Mouse (Mus musculus): Measurements from ENCODE around the gene Nbeal1. TPM values are rescaled to one million over a fixed set of nuclear protein-coding genes. Genes with fewer than 3 reads are reported as not detected.
A peak's percentile ranks its signal among the peaks of the same experiment; 100 is the strongest.
"Not testable (repeated sequence)": the region's sequence is repeated elsewhere in the genome, so short reads cannot be mapped to it uniquely, and the experiment has no call there.

Gene Nbeal1
- polyA plus RNA-seq, 1 experiment from 2014 or later, result 12.3 TPM

GRCm38 (mm10) chr1:60170251-60170650 lies 10.1 kb upstream of the Nbeal1 start:
- no peak overlapping the region for H3K4me2 ChIP-seq (ENCODE audit: low read length)
- no peak for ATAC-seq (ENCODE audit: insufficient number of reproducible peaks, insufficient read depth, low FRiP score, low read depth)
- no peaks in the 10 kb centered on the region for H3K9me3 ChIP-seq (ENCODE audit: control insufficient read depth, low read length)
- no peak overlapping the region for H3K4me3 ChIP-seq (ENCODE audit: control insufficient read depth in 1 of 2, insufficient read depth in 1 of 2, low read depth in 1 of 2, low read length in 2 of 2)
- H3K27ac ChIP-seq (replicated peaks in 1 of 2; ENCODE audit: control insufficient read depth in 1 of 2, insufficient read depth in 1 of 2, low read depth in 2 of 2, low read length in 2 of 2), result no peak overlapping the region
- peaks cover 0 to 6% of the 10 kb centered on the region in 2 experiments; a peak in 1 of 4 replicates for H3K4me1 ChIP-seq (ENCODE audit: control insufficient read depth in 2 of 2, insufficient read depth in 2 of 2, low read length in 2 of 2)
- 74% methylated on average over 2 of the region's 2 CpGs for WGBS
- H3K27me3 ChIP-seq (ENCODE audit: control insufficient read depth, insufficient read depth, low read length), result no peaks in the 10 kb centered on the region
- no peaks in the 10 kb centered on the region for H3K36me3 ChIP-seq (ENCODE audit: control insufficient read depth, insufficient read depth, low read length)
- H3K9ac ChIP-seq (ENCODE audit: low read length), result no peak overlapping the region

GRCm38 (mm10) chr1:60173119-60173518 lies 7.3 kb upstream of the Nbeal1 start:
- Histone ChIP-seq H3K4me3 (ENCODE audit: control insufficient read depth in 1 of 2, insufficient read depth in 1 of 2, low read depth in 1 of 2, low read length in 2 of 2) (no peak overlapping the region), H3K27ac (replicated peaks in 1 of 2; ENCODE audit: control insufficient read depth in 1 of 2, insufficient read depth in 1 of 2, low read depth in 2 of 2, low read length in 2 of 2) (no peak overlapping the region), H3K9me3 (ENCODE audit: control insufficient read depth, low read length) (no peaks in the 10 kb centered on the region), H3K4me1 (ENCODE audit: control insufficient read depth in 2 of 2, insufficient read depth in 2 of 2, low read length in 2 of 2) (peaks cover 0 to 6% of the 10 kb centered on the region in 2 experiments; a peak in 1 of 4 replicates), H3K27me3 (ENCODE audit: control insufficient read depth, insufficient read depth, low read length) (no peaks in the 10 kb centered on the region), H3K9ac (ENCODE audit: low read length) (no peak overlapping the region), H3K36me3 (ENCODE audit: control insufficient read depth, insufficient read depth, low read length) (no peaks in the 10 kb centered on the region), H3K4me2 (ENCODE audit: low read length) (no peak overlapping the region)
- no peak for ATAC-seq (ENCODE audit: insufficient number of reproducible peaks, insufficient read depth, low FRiP score, low read depth)
- 82% methylated on average over 3 of the region's 3 CpGs for WGBS

GRCm38 (mm10) chr1:60177814-60178213 lies 2.6 kb upstream of the Nbeal1 start:
- ATAC-seq (ENCODE audit: insufficient number of reproducible peaks, insufficient read depth, low FRiP score, low read depth); H3K4me2 ChIP-seq (ENCODE audit: low read length); H3K9me3 ChIP-seq (ENCODE audit: control insufficient read depth, low read length); H3K4me1 ChIP-seq (ENCODE audit: control insufficient read depth in 2 of 2, insufficient read depth in 2 of 2, low read length in 2 of 2); H3K27me3 ChIP-seq (ENCODE audit: control insufficient read depth, insufficient read depth, low read length); H3K27ac ChIP-seq (replicated peaks in 1 of 2; ENCODE audit: control insufficient read depth in 1 of 2, insufficient read depth in 1 of 2, low read depth in 2 of 2, low read length in 2 of 2); H3K36me3 ChIP-seq (ENCODE audit: control insufficient read depth, insufficient read depth, low read length); H3K9ac ChIP-seq (ENCODE audit: low read length); H3K4me3 ChIP-seq (ENCODE audit: control insufficient read depth in 1 of 2, insufficient read depth in 1 of 2, low read depth in 1 of 2, low read length in 2 of 2): not testable (repeated sequence)
- WGBS, result 70% methylated on average over 1 of the region's 1 CpGs

GRCm38 (mm10) chr1:60179376-60179775 lies 1.0 kb upstream of the Nbeal1 start:
- H3K36me3 ChIP-seq (ENCODE audit: control insufficient read depth, insufficient read depth, low read length), result no peaks in the 10 kb centered on the region
- peak overlapping the region; percentile 70 for H3K4me2 ChIP-seq (ENCODE audit: low read length)
- WGBS, result 43% methylated on average over 4 of the region's 4 CpGs
- no peak for ATAC-seq (ENCODE audit: insufficient number of reproducible peaks, insufficient read depth, low FRiP score, low read depth)
- H3K9me3 ChIP-seq (ENCODE audit: control insufficient read depth, low read length), result no peaks in the 10 kb centered on the region
- H3K27me3 ChIP-seq (ENCODE audit: control insufficient read depth, insufficient read depth, low read length), result no peaks in the 10 kb centered on the region
- peak overlapping the region; percentile 94 for H3K9ac ChIP-seq (ENCODE audit: low read length)
- peak overlapping the region in 1 of 2 experiments; percentile 20; a peak in 2 of 4 replicates for H3K27ac ChIP-seq (replicated peaks in 1 of 2; ENCODE audit: control insufficient read depth in 1 of 2, insufficient read depth in 1 of 2, low read depth in 2 of 2, low read length in 2 of 2)
- peak overlapping the region in 1 of 2 experiments; percentile 89; a peak in 3 of 4 replicates for H3K4me3 ChIP-seq (ENCODE audit: control insufficient read depth in 1 of 2, insufficient read depth in 1 of 2, low read depth in 1 of 2, low read length in 2 of 2)
- peaks cover 2 to 8% of the 10 kb centered on the region in 2 experiments; a peak in 3 of 4 replicates for H3K4me1 ChIP-seq (ENCODE audit: control insufficient read depth in 2 of 2, insufficient read depth in 2 of 2, low read length in 2 of 2)

- WGBS, result 0% methylated on average over 24 of the region's 30 CpGs
- Histone ChIP-seq H3K27ac (replicated peaks in 1 of 2; ENCODE audit: control insufficient read depth in 1 of 2, insufficient read depth in 1 of 2, low read depth in 2 of 2, low read length in 2 of 2) (peak overlapping the region; percentile 95 to 98), H3K4me2 (ENCODE audit: low read length) (peak overlapping the region; percentile 70), H3K4me3 (ENCODE audit: control insufficient read depth in 1 of 2, insufficient read depth in 1 of 2, low read depth in 1 of 2, low read length in 2 of 2) (peak overlapping the region; percentile 88 to 89), H3K9ac (ENCODE audit: low read length) (peak overlapping the region; percentile 94), H3K27me3 (ENCODE audit: control insufficient read depth, insufficient read depth, low read length) (no peaks in the 10 kb centered on the region), H3K36me3 (ENCODE audit: control insufficient read depth, insufficient read depth, low read length) (peaks cover 10% of the 10 kb centered on the region; the same call in 1 of the 2 replicates), H3K4me1 (ENCODE audit: control insufficient read depth in 2 of 2, insufficient read depth in 2 of 2, low read length in 2 of 2) (peaks cover 2 to 8% of the 10 kb centered on the region in 2 experiments; a peak in 3 of 4 replicates), H3K9me3 (ENCODE audit: control insufficient read depth, low read length) (no peaks in the 10 kb centered on the region)
- peak; percentile 83 for ATAC-seq (ENCODE audit: insufficient number of reproducible peaks, insufficient read depth, low FRiP score, low read depth)
Measured at GRCm38 (mm10) chr1:60180784-60181221, 404 bp downstream of the Nbeal1 start.

- H3K9ac ChIP-seq (ENCODE audit: low read length), result no peak overlapping the region
- ATAC-seq (ENCODE audit: insufficient number of reproducible peaks, insufficient read depth, low FRiP score, low read depth), result no peak
- no peak overlapping the region for H3K27ac ChIP-seq (replicated peaks in 1 of 2; ENCODE audit: control insufficient read depth in 1 of 2, insufficient read depth in 1 of 2, low read depth in 2 of 2, low read length in 2 of 2)
- no peaks in the 10 kb centered on the region for H3K4me1 ChIP-seq (ENCODE audit: control insufficient read depth in 2 of 2, insufficient read depth in 2 of 2, low read length in 2 of 2)
- H3K27me3 ChIP-seq (ENCODE audit: control insufficient read depth, insufficient read depth, low read length), result no peaks in the 10 kb centered on the region
- peaks cover 10% of the 10 kb centered on the region; the same call in 1 of the 2 replicates for H3K36me3 ChIP-seq (ENCODE audit: control insufficient read depth, insufficient read depth, low read length)
- H3K4me2 ChIP-seq (ENCODE audit: low read length), result no peak overlapping the region
- H3K9me3 ChIP-seq (ENCODE audit: control insufficient read depth, low read length), result no peaks in the 10 kb centered on the region
- no peak overlapping the region for H3K4me3 ChIP-seq (ENCODE audit: control insufficient read depth in 1 of 2, insufficient read depth in 1 of 2, low read depth in 1 of 2, low read length in 2 of 2)
Measured at GRCm38 (mm10) chr1:60188454-60188853, 8.1 kb downstream of the Nbeal1 start.

- Histone ChIP-seq H3K4me1 (ENCODE audit: control insufficient read depth in 2 of 2, insufficient read depth in 2 of 2, low read length in 2 of 2) (no peaks in the 10 kb centered on the region), H3K27ac (replicated peaks in 1 of 2; ENCODE audit: control insufficient read depth in 1 of 2, insufficient read depth in 1 of 2, low read depth in 2 of 2, low read length in 2 of 2) (no peak overlapping the region), H3K4me2 (ENCODE audit: low read length) (no peak overlapping the region), H3K9me3 (ENCODE audit: control insufficient read depth, low read length) (no peaks in the 10 kb centered on the region), H3K4me3 (ENCODE audit: control insufficient read depth in 1 of 2, insufficient read depth in 1 of 2, low read depth in 1 of 2, low read length in 2 of 2) (no peak overlapping the region), H3K27me3 (ENCODE audit: control insufficient read depth, insufficient read depth, low read length) (no peaks in the 10 kb centered on the region), H3K9ac (ENCODE audit: low read length) (no peak overlapping the region), H3K36me3 (ENCODE audit: control insufficient read depth, insufficient read depth, low read length) (peaks cover 58% of the 10 kb centered on the region)
- WGBS, result 60% methylated on average over 3 of the region's 3 CpGs
- ATAC-seq (ENCODE audit: insufficient number of reproducible peaks, insufficient read depth, low FRiP score, low read depth), result no peak
Measured at GRCm38 (mm10) chr1:60196813-60197212, 16.4 kb downstream of the Nbeal1 start.

- H3K4me3 ChIP-seq (ENCODE audit: control insufficient read depth in 1 of 2, insufficient read depth in 1 of 2, low read depth in 1 of 2, low read length in 2 of 2), result no peak overlapping the region
- peaks cover 79% of the 10 kb centered on the region for H3K36me3 ChIP-seq (ENCODE audit: control insufficient read depth, insufficient read depth, low read length)
- no peak overlapping the region for H3K27ac ChIP-seq (replicated peaks in 1 of 2; ENCODE audit: control insufficient read depth in 1 of 2, insufficient read depth in 1 of 2, low read depth in 2 of 2, low read length in 2 of 2)
- H3K9me3 ChIP-seq (ENCODE audit: control insufficient read depth, low read length), result no peaks in the 10 kb centered on the region
- H3K27me3 ChIP-seq (ENCODE audit: control insufficient read depth, insufficient read depth, low read length), result no peaks in the 10 kb centered on the region
- no peaks in the 10 kb centered on the region for H3K4me1 ChIP-seq (ENCODE audit: control insufficient read depth in 2 of 2, insufficient read depth in 2 of 2, low read length in 2 of 2)
- no peak overlapping the region for H3K9ac ChIP-seq (ENCODE audit: low read length)
- H3K4me2 ChIP-seq (ENCODE audit: low read length), result no peak overlapping the region
- 68% methylated on average over 4 of the region's 4 CpGs for WGBS
- no peak for ATAC-seq (ENCODE audit: insufficient number of reproducible peaks, insufficient read depth, low FRiP score, low read depth)
Measured at GRCm38 (mm10) chr1:60199006-60199405, 18.6 kb downstream of the Nbeal1 start.
